Mouse (Mus musculus) T-helper 17 cell (primary cell): ENCODE measurements around the gene Naa60.
"Not testable (repeated sequence)": the region's sequence is repeated elsewhere in the genome, so short reads cannot be mapped to it uniquely, and the experiment has no call there.

Experiments
- in situ Hi-C, 2 experiments: fragments of 300-600 bp; cut with MboI, MseI; formaldehyde crosslinking; loops; 1 replicate in 1 of 2; 2 replicates in 1 of 2; pipeline ENCODE4 v1.15.1; 2025; ENCODE audit warnings: high pct_unique_total_duplicates in 2 of 2

Naa60 gene

DNA sequence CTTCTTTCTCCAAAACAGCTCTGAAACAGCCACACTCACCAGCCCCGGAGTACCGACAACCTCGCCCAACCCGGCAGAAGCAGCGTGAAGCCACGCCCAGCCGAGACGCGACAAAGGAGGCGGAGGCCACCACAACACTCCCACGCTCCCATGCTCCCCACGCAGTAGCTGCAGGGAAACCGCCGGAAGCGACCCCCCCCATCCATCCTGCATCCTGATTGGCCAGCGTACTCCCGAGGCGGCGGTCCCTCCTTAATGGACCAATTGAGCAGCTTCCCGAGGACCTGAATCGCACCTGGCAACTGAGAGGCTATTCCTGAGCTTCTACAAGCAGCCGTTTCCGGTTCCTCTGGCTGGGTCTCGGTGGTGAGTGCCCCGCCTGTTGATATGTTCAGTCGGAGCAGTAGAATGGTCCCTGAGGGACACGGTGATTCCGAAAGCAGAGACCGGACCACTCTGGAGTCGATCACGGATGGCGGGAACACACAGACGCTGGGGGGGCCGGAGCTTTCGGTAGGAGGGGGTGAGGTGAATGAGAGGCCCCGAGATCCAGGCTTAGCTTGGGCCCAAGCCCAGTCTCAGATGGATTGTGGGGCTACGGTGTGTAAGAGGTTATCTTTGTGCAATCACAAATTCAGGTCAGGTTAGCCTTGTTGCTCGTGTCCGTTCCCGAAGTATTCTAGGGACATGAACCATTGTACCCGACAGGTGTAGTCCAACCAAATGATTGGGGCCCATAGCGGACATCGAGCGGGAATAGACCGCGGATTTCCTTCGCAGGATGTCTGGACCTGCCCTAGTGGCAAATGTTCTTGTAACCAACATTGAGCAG, at the start of gene Naa60:
Gene Naa60, plus strand, starts transcription at position 160 of the 832 bp plus-strand sequence.
- in situ Hi-C loops, result loop anchor here in 1 of 2 experiments (10.0 kb wide), 1 partner anchor 128 kb away; the partner anchor contains the start of gene Zfp263

- in situ Hi-C loops, result no loop called here
These were observed 44.2 kb upstream of the Naa60 start for GRCm38 (mm10) chr16:3828021-3828420.

GRCm38 (mm10) chr16:3829727-3830126, 42.4 kb upstream of the Naa60 start:
- in situ Hi-C loops, result no loop called here

GRCm38 (mm10) chr16:3830588-3831109, 41.5 kb upstream of the Naa60 start, which contains the start of gene Olfr15:
Gene Olfr15, plus strand, starts transcription at chr16:3830878.
- in situ Hi-C loops, result no loop called here

- in situ Hi-C loops, result loop anchor here in 1 of 2 experiments (5.0 kb wide), 1 partner anchor 167 kb away; the partner anchor contains the start of gene Slx4
These were observed 36.7 kb upstream of the Naa60 start for GRCm38 (mm10) chr16:3835461-3835860.

DNA sequence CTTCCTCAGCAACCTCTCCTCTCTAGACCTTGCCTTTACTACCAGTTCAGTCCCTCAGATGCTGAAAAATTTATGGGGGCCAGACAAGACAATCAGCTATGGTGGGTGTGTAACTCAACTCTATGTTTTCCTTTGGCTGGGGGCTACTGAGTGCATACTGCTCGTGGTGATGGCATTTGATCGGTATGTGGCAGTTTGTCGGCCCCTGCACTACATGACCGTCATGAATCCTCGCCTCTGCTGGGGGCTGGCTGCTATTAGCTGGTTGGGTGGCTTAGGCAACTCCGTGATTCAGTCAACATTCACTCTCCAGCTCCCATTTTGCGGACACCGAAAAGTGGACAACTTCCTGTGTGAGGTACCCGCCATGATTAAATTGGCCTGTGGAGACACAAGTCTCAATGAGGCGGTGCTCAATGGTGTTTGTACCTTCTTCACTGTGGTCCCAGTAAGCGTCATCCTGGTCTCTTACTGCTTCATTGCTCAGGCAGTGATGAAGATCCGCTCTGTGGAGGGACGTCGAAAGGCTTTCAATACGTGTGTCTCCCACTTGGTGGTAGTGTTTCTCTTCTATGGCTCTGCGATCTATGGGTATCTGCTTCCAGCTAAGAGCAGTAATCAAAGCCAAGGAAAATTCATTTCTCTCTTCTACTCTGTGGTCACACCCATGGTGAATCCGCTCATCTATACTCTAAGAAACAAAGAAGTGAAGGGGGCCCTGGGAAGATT, 32.9 kb upstream of the Naa60 start:
- in situ Hi-C loops, result loop anchor here in 1 of 2 experiments (5.0 kb wide), 1 partner anchor 163 kb away; the partner anchor contains the start of gene Slx4

- in situ Hi-C loops, result no loop called here
These were observed 29.2 kb upstream of the Naa60 start for GRCm38 (mm10) chr16:3842989-3843388.

DNA sequence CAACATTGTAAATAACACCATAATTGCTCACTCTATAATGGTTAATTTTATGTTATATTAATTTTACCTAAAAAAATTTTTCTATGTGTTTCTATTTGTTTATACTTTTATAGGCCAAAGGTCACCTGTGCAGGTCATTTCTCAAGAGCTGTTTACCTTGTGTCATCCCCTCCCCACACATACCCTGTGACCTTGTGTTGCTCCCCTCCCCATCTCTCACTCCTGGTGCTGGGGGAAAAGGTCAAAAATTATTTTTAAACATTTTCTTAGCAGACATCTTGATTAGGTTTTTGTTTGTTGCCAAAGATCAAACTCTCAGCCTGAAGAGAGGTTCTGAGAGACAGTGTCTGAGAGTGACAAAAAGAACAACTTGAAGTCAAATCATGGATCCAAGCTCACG, 28.4 kb upstream of the Naa60 start:
- in situ Hi-C loops, result no loop called here

- in situ Hi-C loops, result loop anchor here in 1 of 2 experiments (5.0 kb wide), 1 partner anchor 100 kb away; no protein-coding TSS in a partner anchor
These were observed 25.3 kb upstream of the Naa60 start, which contains the start of gene Zfp174 for GRCm38 (mm10) chr16:3846711-3847518. Gene Zfp174, plus strand, starts transcription at chr16:3847268.

DNA sequence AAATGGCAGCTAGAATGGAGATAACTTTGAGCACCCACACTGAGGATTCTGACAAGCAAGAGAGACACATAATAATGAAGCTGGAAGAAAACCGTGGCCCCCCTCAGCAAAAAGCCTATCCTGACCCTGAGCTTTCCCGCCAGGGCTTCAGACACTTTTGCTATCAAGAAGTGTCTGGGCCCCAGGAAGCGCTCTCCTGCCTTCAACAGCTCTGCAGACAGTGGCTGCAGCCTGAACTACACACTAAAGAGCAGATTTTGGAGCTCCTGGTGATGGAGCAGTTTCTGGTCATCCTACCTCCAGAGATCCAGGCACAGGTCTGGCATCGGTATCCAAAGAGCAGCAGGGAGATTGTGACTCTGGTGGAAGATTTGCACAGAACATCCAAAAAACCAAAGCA, 24.3 kb upstream of the Naa60 start:
- in situ Hi-C loops, result loop anchor here in 1 of 2 experiments (5.0 kb wide), 1 partner anchor 101 kb away; no protein-coding TSS in a partner anchor

GRCm38 (mm10) chr16:3848416-3848815, 23.8 kb upstream of the Naa60 start:
- in situ Hi-C loops, result loop anchor here in 1 of 2 experiments (5.0 kb wide), 1 partner anchor 101 kb away; no protein-coding TSS in a partner anchor

- in situ Hi-C loops, result not testable (repeated sequence)
These were observed 20.9 kb upstream of the Naa60 start for GRCm38 (mm10) chr16:3851301-3851700.

DNA sequence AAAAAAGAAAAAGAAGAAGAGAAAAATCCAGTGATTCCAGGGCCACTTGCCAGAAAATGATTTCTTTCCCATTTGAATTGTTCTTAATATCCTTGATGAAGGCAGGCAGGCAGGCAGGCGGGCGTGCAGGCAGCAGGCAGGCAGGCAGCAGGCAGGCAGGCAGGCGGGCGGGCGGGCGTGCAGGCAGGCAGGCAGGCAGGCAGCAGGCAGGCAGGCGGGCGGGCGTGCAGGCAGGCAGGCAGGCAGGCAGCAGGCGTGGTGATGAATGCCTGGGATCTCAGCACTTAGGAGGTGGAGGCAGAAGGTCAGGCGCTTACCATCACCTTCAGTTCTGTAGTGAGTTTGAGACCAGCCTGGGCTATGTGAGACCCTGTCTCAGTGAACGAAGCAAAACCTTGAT, 19.6 kb upstream of the Naa60 start:
- in situ Hi-C loops, result no loop called here

DNA sequence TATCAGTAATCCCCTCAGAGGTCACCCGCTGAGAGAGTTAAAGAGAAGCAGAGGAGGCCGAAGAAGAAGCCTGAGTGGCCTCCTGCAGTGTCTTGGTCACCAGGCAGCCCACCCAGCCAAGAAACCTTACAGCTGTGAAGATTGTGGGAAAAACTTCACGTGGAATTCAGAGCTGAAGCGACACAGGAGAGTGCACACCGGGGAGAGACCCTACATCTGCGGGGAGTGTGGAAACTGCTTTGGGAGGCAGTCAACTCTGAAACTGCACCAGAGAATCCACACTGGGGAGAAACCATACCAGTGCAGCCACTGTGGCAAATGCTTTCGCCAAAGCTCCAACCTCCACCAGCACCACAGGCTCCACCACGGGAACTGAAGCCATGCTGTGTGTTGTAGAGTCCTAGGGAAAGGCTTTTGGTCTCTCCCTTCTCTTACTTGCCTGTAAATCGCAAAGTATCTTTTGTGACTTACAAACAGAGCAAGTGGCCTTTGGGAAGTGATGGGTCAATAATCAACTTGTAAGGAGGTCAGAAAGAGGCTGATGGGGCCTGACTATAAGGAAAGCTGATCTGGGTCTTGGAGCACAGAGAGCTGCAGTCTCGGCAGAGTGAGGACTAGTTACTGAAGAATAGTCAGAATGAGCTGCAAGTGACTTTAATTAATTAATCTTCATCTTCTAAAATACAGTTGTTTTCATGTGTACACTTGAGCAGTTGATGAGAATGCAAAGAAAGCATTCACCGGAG, 17.6 kb upstream of the Naa60 start:
- in situ Hi-C loops, result no loop called here

DNA sequence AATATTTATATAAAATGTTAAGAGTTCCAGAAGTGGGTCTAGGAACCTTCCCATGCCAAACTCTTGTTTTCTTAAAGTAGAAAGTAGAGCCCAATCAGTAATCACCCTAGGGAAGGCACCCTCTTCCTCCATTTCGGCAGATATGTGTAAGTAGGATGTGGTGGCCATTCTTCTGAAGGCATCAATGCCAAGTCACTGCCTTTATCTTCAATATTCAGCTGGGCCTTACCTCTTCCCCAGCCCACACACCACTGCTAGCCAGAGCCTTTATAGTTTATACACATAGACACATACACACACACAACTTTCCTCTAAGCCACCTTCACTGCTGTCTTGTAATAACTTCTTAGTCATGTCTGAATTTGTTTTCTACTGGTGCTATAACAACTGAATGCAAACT, 16.4 kb upstream of the Naa60 start:
- in situ Hi-C loops, result no loop called here

DNA sequence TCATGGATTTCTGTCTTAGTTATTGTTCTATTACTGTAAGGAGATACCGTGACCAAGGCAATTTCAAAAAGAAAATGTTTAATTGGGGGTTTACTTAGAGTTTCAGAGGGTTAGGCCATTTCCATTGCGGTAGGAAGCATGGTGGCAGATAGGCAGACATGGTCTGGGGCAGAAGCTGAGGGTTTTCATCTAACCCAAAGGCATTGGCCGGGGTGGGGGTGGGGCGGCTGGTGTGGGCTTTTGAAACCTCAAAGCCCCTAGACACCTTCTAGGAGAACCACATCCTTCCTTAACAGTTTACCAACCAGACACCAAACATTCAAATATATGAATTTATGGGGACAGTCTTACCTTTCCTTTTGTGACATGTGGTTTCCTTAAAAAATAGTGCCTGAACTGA, 12.9 kb upstream of the Naa60 start:
- in situ Hi-C loops, result no loop called here

- in situ Hi-C loops, result loop anchor here in 1 of 2 experiments (10.0 kb wide), 1 partner anchor 127 kb away; the partner anchor contains the start of gene Zfp263
These were observed 360 bp upstream of the Naa60 start for GRCm38 (mm10) chr16:3871815-3872214.

DNA sequence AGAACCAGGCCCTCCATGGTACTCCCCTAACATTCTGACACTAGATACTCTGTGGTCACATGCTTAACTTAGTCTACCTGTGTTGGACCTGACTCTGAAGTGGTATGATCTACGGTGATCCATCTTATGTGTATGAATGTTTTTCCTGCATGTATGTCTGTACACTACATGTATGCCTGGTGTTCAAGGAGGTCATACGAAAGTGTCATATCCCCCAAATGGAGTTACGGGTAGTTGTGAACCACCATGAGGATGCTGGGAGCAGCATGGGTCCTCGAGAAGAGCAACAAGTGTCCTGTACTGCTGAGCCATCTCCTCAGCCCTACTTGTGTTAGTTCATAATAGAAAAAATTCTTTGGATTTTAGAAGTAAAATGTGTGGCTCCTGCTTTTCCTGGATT, 4.2 kb downstream of the Naa60 start:
- in situ Hi-C loops, result loop anchor here in 1 of 2 experiments (10.0 kb wide), 1 partner anchor 132 kb away; the partner anchor contains the start of gene Zfp263

GRCm38 (mm10) chr16:3884201-3885064, 12.3 kb downstream of the Naa60 start, which contains the start of the genes Zfp597 and Gm20695:
Gene Zfp597, minus strand, starts transcription at chr16:3884561.
Gene Gm20695, plus strand, starts transcription at chr16:3884648.
- in situ Hi-C loops, result loop anchor here in 1 of 2 experiments (5.0 kb wide), 1 partner anchor 87 kb away; no protein-coding TSS in a partner anchor
